Mouse (Mus musculus): ENCODE results near the gene Lrrc42. TPM values are rescaled to one million over a fixed set of nuclear protein-coding genes. Genes with fewer than 3 reads are reported as not detected.

The Lrrc42 gene
- total and polyA plus RNA-seq, 3 experiments: 8.6 to 48.9 TPM; not detected in 1

- peaks cover 0 to 7% of the 10 kb centered on the region in 2 experiments; a peak in 2 of 4 replicates for H3K4me1 ChIP-seq (ENCODE audit: control insufficient read depth in 1 of 2, insufficient read depth in 2 of 2, low read length in 2 of 2)
- no peak overlapping the region for H3K9ac ChIP-seq (ENCODE audit: control insufficient read depth, low read depth, low read length, poor library complexity, severe bottlenecking)
- H3K9me3 ChIP-seq (replicated peaks; ENCODE audit: insufficient read depth, low read length): no peaks in the 10 kb centered on the region
- no peak overlapping the region for H3K4me3 ChIP-seq (ENCODE audit: control insufficient read depth in 1 of 2, insufficient read depth in 1 of 2, low read depth in 2 of 2, low read length in 2 of 2)
- TF ChIP-seq TBP (IDR thresholded peaks at IDR 0.05; ENCODE audit: low read depth, low read length): no peak
- TF ChIP-seq UBTF (IDR thresholded peaks at IDR 0.05; ENCODE audit: borderline replicate concordance, insufficient read depth, low read depth, low read length): no peak
- no peak for TF ChIP-seq USF1 (IDR thresholded peaks at IDR 0.05; ENCODE audit: low read depth, low read length)
- no peak for TF ChIP-seq CTCF (IDR thresholded peaks at IDR 0.05 in 2 of 3, conservative IDR thresholded peaks at IDR 0.05 in 1 of 3; ENCODE audit: control insufficient read depth in 1 of 3, insufficient read depth in 1 of 3, low read depth in 2 of 3, low read length in 3 of 3, poor library complexity in 1 of 3, severe bottlenecking in 1 of 3)
- TF ChIP-seq MEF2A (IDR thresholded peaks at IDR 0.05; ENCODE audit: extremely low read depth, insufficient replicate concordance, low read depth, low read length, poor library complexity, severe bottlenecking): no peak
- no peak for TF ChIP-seq KAT2A (conservative IDR thresholded peaks at IDR 0.05; ENCODE audit: low read depth, low read length)
- no peak for TF ChIP-seq GATA1 (IDR thresholded peaks at IDR 0.05; ENCODE audit: low read depth, low read length)
- TF ChIP-seq ELF1 (IDR thresholded peaks at IDR 0.05; ENCODE audit: low read depth, low read length): no peak
- TF ChIP-seq ZNF384 (IDR thresholded peaks at IDR 0.05; ENCODE audit: low read depth, low read length): no peak
- TF ChIP-seq SMC3 (IDR thresholded peaks at IDR 0.05; ENCODE audit: low read depth, low read length): no peak
- TF ChIP-seq ZC3H11A (IDR thresholded peaks at IDR 0.05; ENCODE audit: low read depth, low read length): no peak
- no peak for TF ChIP-seq POLR2AphosphoS5 (IDR thresholded peaks at IDR 0.05; ENCODE audit: borderline replicate concordance, low read depth, low read length)
- no peak for TF ChIP-seq POLR2AphosphoS2 (IDR thresholded peaks at IDR 0.05; ENCODE audit: low read length)
- no peak for TF ChIP-seq RAD21 (IDR thresholded peaks at IDR 0.05; ENCODE audit: low read depth, low read length)
- TF ChIP-seq MAX (IDR thresholded peaks at IDR 0.05; ENCODE audit: low read length): no peak
- TF ChIP-seq MAZ (IDR thresholded peaks at IDR 0.05; ENCODE audit: low read depth, low read length): no peak
- H3K79me2 ChIP-seq (ENCODE audit: control insufficient read depth, insufficient read depth, low read length, poor library complexity): no peaks in the 10 kb centered on the region
- no peaks in the 10 kb centered on the region for H3K27me3 ChIP-seq (ENCODE audit: control insufficient read depth in 1 of 2, insufficient read depth in 2 of 2, low read length in 2 of 2)
- no peak overlapping the region for H3K27ac ChIP-seq (ENCODE audit: control insufficient read depth, low read depth, low read length)
- DNase-seq (ENCODE audit: low read depth, low spot score): no peak
- peaks cover 0 to 3% of the 10 kb centered on the region in 2 experiments; a peak in 2 of 4 replicates for H3K36me3 ChIP-seq (ENCODE audit: control insufficient read depth in 1 of 2, insufficient read depth in 2 of 2, low read length in 2 of 2)
Observed at GRCm38 (mm10) chr4:107286386-107286785, 33.1 kb upstream of the Lrrc42 start.

GRCm38 (mm10) chr4:107285446-107286200 is 32.3 kb upstream of the Lrrc42 start:
- Histone ChIP-seq H3K27ac (ENCODE audit: control insufficient read depth, low read depth, low read length) (no peak overlapping the region), H3K4me3 (ENCODE audit: control insufficient read depth in 1 of 2, insufficient read depth in 1 of 2, low read depth in 2 of 2, low read length in 2 of 2) (no peak overlapping the region), H3K9me3 (replicated peaks; ENCODE audit: insufficient read depth, low read length) (no peaks in the 10 kb centered on the region), H3K36me3 (ENCODE audit: control insufficient read depth in 1 of 2, insufficient read depth in 2 of 2, low read length in 2 of 2) (peaks cover 0 to 3% of the 10 kb centered on the region in 2 experiments; a peak in 2 of 4 replicates), H3K9ac (ENCODE audit: control insufficient read depth, low read depth, low read length, poor library complexity, severe bottlenecking) (no peak overlapping the region), H3K4me1 (ENCODE audit: control insufficient read depth in 1 of 2, insufficient read depth in 2 of 2, low read length in 2 of 2) (peaks cover 0 to 7% of the 10 kb centered on the region in 2 experiments; a peak in 2 of 4 replicates), H3K27me3 (ENCODE audit: control insufficient read depth in 1 of 2, insufficient read depth in 2 of 2, low read length in 2 of 2) (no peaks in the 10 kb centered on the region), H3K79me2 (ENCODE audit: control insufficient read depth, insufficient read depth, low read length, poor library complexity) (no peaks in the 10 kb centered on the region)
- peak; percentile 39 for DNase-seq (ENCODE audit: low read depth, low spot score)
- TF ChIP-seq POLR2A (IDR thresholded peaks at IDR 0.05; ENCODE audit: control insufficient read depth in 1 of 2, insufficient read depth in 1 of 2, low read depth in 1 of 2, low read length in 2 of 2, poor library complexity in 1 of 2) (no peak), ZNF384 (IDR thresholded peaks at IDR 0.05; ENCODE audit: low read depth, low read length) (peak; percentile 73), MYB (IDR thresholded peaks at IDR 0.05; ENCODE audit: low read depth, low read length) (no peak), ZC3H11A (IDR thresholded peaks at IDR 0.05; ENCODE audit: low read depth, low read length) (no peak)

All from MEL (cell line).